Mouse (Mus musculus) myocyte (in vitro differentiated cells): Measurements from ENCODE around the gene Cacna2d3. TPM values are rescaled to one million over a fixed set of nuclear protein-coding genes. Genes with fewer than 3 reads are reported as not detected.

Experiments
- H3K27me3 ChIP-seq: one replicate; pipeline ENCODE4 v1.6.1; 2011; ENCODE audit not compliant: control insufficient read depth, insufficient read depth, insufficient read length
- H3K36me3 ChIP-seq: one replicate; pipeline ENCODE4 v1.6.1; 2011; ENCODE audit not compliant: control insufficient read depth, insufficient read depth
- H3K4me2 ChIP-seq: one replicate; pipeline ENCODE4 v1.6.1; 2011; ENCODE audit warnings: low read depth, control low read depth
- H3K4me3 ChIP-seq: one replicate; pipeline ENCODE4 v1.5.1; 2011; ENCODE audit warnings: mild to moderate bottlenecking, control low read depth, moderate library complexity
- H3K79me2 ChIP-seq: one replicate; pipeline ENCODE4 v1.6.1; 2011; ENCODE audit not compliant: control insufficient read depth, insufficient read depth
- H3ac ChIP-seq: one replicate; pipeline ENCODE4 v1.6.1; 2011; ENCODE audit not compliant: control insufficient read depth, insufficient read length
- CEBPB ChIP-seq: IDR thresholded peaks from 2 replicates; pipeline ENCODE4 v1.6.1; 2011; ENCODE audit warnings: mild to moderate bottlenecking, moderate library complexity; ENCODE audit not compliant: poor library complexity, insufficient read depth, severe bottlenecking
- E2F4 ChIP-seq: IDR thresholded peaks from one replicate; pipeline ENCODE4 v1.6.1; 2011; ENCODE audit warnings: mild to moderate bottlenecking, control low read depth, moderate library complexity; ENCODE audit not compliant: insufficient read depth
- MAX ChIP-seq: IDR thresholded peaks from one replicate; pipeline ENCODE4 v1.6.1; 2011; ENCODE audit warnings: low read depth, mild to moderate bottlenecking, control low read depth
- MYOD1 ChIP-seq, 3 experiments: IDR thresholded peaks; one replicate each; pipeline ENCODE4 v1.6.1; 2011; ENCODE audit warnings: control low read depth in 2 of 3, low read depth in 2 of 3, mild to moderate bottlenecking in 2 of 3, moderate library complexity in 1 of 3; ENCODE audit not compliant: insufficient read length in 2 of 3, control insufficient read depth in 1 of 3
- MYOG ChIP-seq, 3 experiments: IDR thresholded peaks; one replicate each; pipeline ENCODE4 v1.6.1; 2011; ENCODE audit warnings: control low read depth in 2 of 3, low read depth in 2 of 3, mild to moderate bottlenecking in 2 of 3; ENCODE audit not compliant: insufficient read length in 2 of 3, control insufficient read depth in 1 of 3, insufficient read depth in 1 of 3
- POLR2A ChIP-seq: IDR thresholded peaks from one replicate; pipeline ENCODE4 v1.6.1; 2011; ENCODE audit warnings: low read depth, mild to moderate bottlenecking, control low read depth, moderate library complexity; ENCODE audit not compliant: insufficient read length
- POLR2AphosphoS2 ChIP-seq: IDR thresholded peaks from one replicate; pipeline ENCODE4 v1.6.1; 2011; ENCODE audit warnings: low read depth, control low read depth; ENCODE audit not compliant: insufficient read length
- REST ChIP-seq: IDR thresholded peaks from one replicate; pipeline ENCODE4 v1.6.1; 2011; ENCODE audit warnings: mild to moderate bottlenecking, control low read depth, moderate library complexity; ENCODE audit not compliant: insufficient read depth, insufficient read length
- SRF ChIP-seq: IDR thresholded peaks from one replicate; pipeline ENCODE4 v1.6.1; 2011; ENCODE audit warnings: low read depth; ENCODE audit not compliant: control insufficient read depth, insufficient read length
- TCF12 ChIP-seq: IDR thresholded peaks from one replicate; pipeline ENCODE4 v1.6.1; 2011; ENCODE audit warnings: mild to moderate bottlenecking, control low read depth; ENCODE audit not compliant: poor library complexity, insufficient read depth, severe bottlenecking
- TCF3 ChIP-seq: IDR thresholded peaks from one replicate; pipeline ENCODE4 v1.6.1; 2011; ENCODE audit warnings: low read depth, control low read depth; ENCODE audit not compliant: insufficient read length
- USF1 ChIP-seq: IDR thresholded peaks from one replicate; pipeline ENCODE4 v1.6.1; 2011; ENCODE audit warnings: low read depth, mild to moderate bottlenecking, control low read depth, moderate library complexity
- polyA plus RNA-seq: library from polyadenylated mRNA; unstranded; fragments of >200 nt; fragmentation: generic; extraction: Trizol; gene quantifications from one replicate; pipeline ENCODE4 v1.2.1, GENCODE M21; 2012; ENCODE audit warnings: missing spikeins

The Cacna2d3 gene
- polyA plus RNA-seq, 1 experiment: 0.10 TPM

GRCm38 (mm10) chr14:29164653-29165030, 557.0 kb downstream of the Cacna2d3 start:
- H3K4me2 ChIP-seq: no peak overlapping the region
- no peak overlapping the region for H3ac ChIP-seq
- TF ChIP-seq E2F4: no peak
- no peaks in the 10 kb centered on the region for H3K27me3 ChIP-seq
- no peaks in the 10 kb centered on the region for H3K79me2 ChIP-seq
- no peak overlapping the region for H3K4me3 ChIP-seq
- no peaks in the 10 kb centered on the region for H3K36me3 ChIP-seq

GRCm38 (mm10) chr14:29163998-29164652, 557.5 kb downstream of the Cacna2d3 start:
- H3K36me3 ChIP-seq: no peaks in the 10 kb centered on the region
- no peak overlapping the region for H3ac ChIP-seq
- TF ChIP-seq POLR2AphosphoS2: no peak
- no peak for TF ChIP-seq MAX
- TF ChIP-seq USF1: no peak
- no peak for TF ChIP-seq MYOD1 (IDR thresholded peaks at IDR 0.05; ENCODE audit: control insufficient read depth in 1 of 3, insufficient read length in 2 of 3, low read depth in 2 of 3)
- no peak for TF ChIP-seq MYOG (IDR thresholded peaks at IDR 0.05; ENCODE audit: control insufficient read depth in 1 of 3, insufficient read depth in 1 of 3, insufficient read length in 2 of 3, low read depth in 2 of 3)
- no peak for TF ChIP-seq POLR2A
- no peak for TF ChIP-seq CEBPB
- TF ChIP-seq TCF12: no peak
- TF ChIP-seq TCF3: no peak
- TF ChIP-seq REST: no peak
- TF ChIP-seq SRF: no peak
- no peak for TF ChIP-seq E2F4
- H3K27me3 ChIP-seq: no peaks in the 10 kb centered on the region
- H3K4me2 ChIP-seq: no peak overlapping the region
- no peak overlapping the region for H3K4me3 ChIP-seq
- H3K79me2 ChIP-seq: no peaks in the 10 kb centered on the region

- no peak overlapping the region for H3K4me2 ChIP-seq
- no peaks in the 10 kb centered on the region for H3K79me2 ChIP-seq
- TF ChIP-seq MYOG (IDR thresholded peaks at IDR 0.05; ENCODE audit: control insufficient read depth in 1 of 3, insufficient read depth in 1 of 3, insufficient read length in 2 of 3, low read depth in 2 of 3) (no peak), REST (no peak)
- H3K27me3 ChIP-seq: no peaks in the 10 kb centered on the region
- H3K4me3 ChIP-seq: no peak overlapping the region
- no peak overlapping the region for H3ac ChIP-seq
- no peaks in the 10 kb centered on the region for H3K36me3 ChIP-seq
These were observed 561.9 kb downstream of the Cacna2d3 start for GRCm38 (mm10) chr14:29159803-29160202.

- Histone ChIP-seq H3K27me3 (no peaks in the 10 kb centered on the region), H3K79me2 (no peaks in the 10 kb centered on the region), H3K4me3 (no peak overlapping the region), H3ac (no peak overlapping the region), H3K36me3 (no peaks in the 10 kb centered on the region), H3K4me2 (no peak overlapping the region)
- TF ChIP-seq E2F4 (no peak), MYOD1 (IDR thresholded peaks at IDR 0.05; ENCODE audit: control insufficient read depth in 1 of 3, insufficient read length in 2 of 3, low read depth in 2 of 3) (no peak), TCF12 (no peak), CEBPB (no peak), USF1 (no peak), SRF (no peak), POLR2AphosphoS2 (no peak), POLR2A (no peak), TCF3 (no peak), MAX (no peak), REST (no peak), MYOG (IDR thresholded peaks at IDR 0.05; ENCODE audit: control insufficient read depth in 1 of 3, insufficient read depth in 1 of 3, insufficient read length in 2 of 3, low read depth in 2 of 3) (no peak)
These were observed 564.6 kb downstream of the Cacna2d3 start for GRCm38 (mm10) chr14:29157096-29157495.

- Histone ChIP-seq H3K36me3 (no peaks in the 10 kb centered on the region), H3K79me2 (no peaks in the 10 kb centered on the region), H3ac (no peak overlapping the region), H3K4me2 (no peak overlapping the region), H3K4me3 (no peak overlapping the region), H3K27me3 (no peaks in the 10 kb centered on the region)
- no peak for TF ChIP-seq TCF12
- TF ChIP-seq TCF3: no peak
- TF ChIP-seq SRF: no peak
- no peak for TF ChIP-seq MYOD1 (IDR thresholded peaks at IDR 0.05; ENCODE audit: control insufficient read depth in 1 of 3, insufficient read length in 2 of 3, low read depth in 2 of 3)
- TF ChIP-seq MAX: no peak
- TF ChIP-seq USF1: no peak
- no peak for TF ChIP-seq REST
- no peak for TF ChIP-seq CEBPB
- no peak for TF ChIP-seq POLR2AphosphoS2
- TF ChIP-seq MYOG (IDR thresholded peaks at IDR 0.05; ENCODE audit: control insufficient read depth in 1 of 3, insufficient read depth in 1 of 3, insufficient read length in 2 of 3, low read depth in 2 of 3): no peak
- TF ChIP-seq POLR2A: no peak
- TF ChIP-seq E2F4: no peak
These were observed 577.5 kb downstream of the Cacna2d3 start for GRCm38 (mm10) chr14:29144184-29144583.
